Mouse (Mus musculus): Measurements from ENCODE around the gene Blm.

GRCm38 (mm10) chr7:80526698-80527097, 8.2 kb downstream of the Blm start:
- TF ChIP-seq CTCF (conservative IDR thresholded peaks at IDR 0.05; ENCODE audit: low read length), result no peak
- TF ChIP-seq POU5F1 (IDR thresholded peaks at IDR 0.05; ENCODE audit: borderline replicate concordance, low read length), result no peak
- TF ChIP-seq NANOG (IDR thresholded peaks at IDR 0.05; ENCODE audit: borderline replicate concordance, low read length), result peak; percentile 86; the same call in 1 of the 2 replicates
